Mouse (Mus musculus) neural tube, embryonic 15.5 days (tissue): Measurements from ENCODE around the gene R3hdm2. TPM values are rescaled to one million over a fixed set of nuclear protein-coding genes. Genes with fewer than 3 reads are reported as not detected.
A peak's percentile ranks its signal among the peaks of the same experiment; 100 is the strongest.

ENCODE experiments used
- ATAC-seq: fragments of 200-750 bp; cut with Nextera tagmentation; 2 replicates; pipeline ENCODE4 v1.8.0; 2017; ENCODE audit warnings: mild to moderate bottlenecking, moderate TSS enrichment, moderate library complexity; ENCODE audit not compliant: low FRiP score
- H3K27ac ChIP-seq: fragments of 300-500 bp; sonication (generic); replicated peaks from 2 replicates; pipeline ENCODE4 v1.5.1; 2015; ENCODE audit warnings: mild to moderate bottlenecking, inconsistent platforms
- H3K27me3 ChIP-seq: fragments of 300-500 bp; sonication (generic); replicated peaks from 2 replicates; pipeline ENCODE4 v1.6.1; 2015; ENCODE audit warnings: inconsistent platforms
- H3K36me3 ChIP-seq: fragments of 300-500 bp; sonication (generic); 2 replicates; pipeline ENCODE4 v1.6.1; 2015; ENCODE audit warnings: inconsistent platforms
- H3K4me1 ChIP-seq: fragments of 300-500 bp; sonication (generic); 2 replicates; pipeline ENCODE4 v1.6.1; 2015; ENCODE audit warnings: inconsistent platforms
- H3K4me2 ChIP-seq: fragments of 300-500 bp; sonication (generic); 2 replicates; pipeline ENCODE4 v1.6.1; 2015; ENCODE audit warnings: inconsistent platforms, mild to moderate bottlenecking, moderate library complexity
- H3K4me3 ChIP-seq: fragments of 300-500 bp; sonication (generic); replicated peaks from 2 replicates; pipeline ENCODE4 v1.5.1; 2015; ENCODE audit warnings: mild to moderate bottlenecking, inconsistent platforms
- H3K9ac ChIP-seq: fragments of 300-500 bp; sonication (generic); replicated peaks from 2 replicates; pipeline ENCODE4 v1.6.1; 2015; ENCODE audit warnings: mild to moderate bottlenecking, inconsistent platforms
- H3K9me3 ChIP-seq: fragments of 300-500 bp; sonication (generic); replicated peaks from 2 replicates; pipeline ENCODE4 v1.6.1; 2016; ENCODE audit warnings: inconsistent platforms
- WGBS: fragments of 180-500 bp; shearing (Covaris S2); methylation state at CpG from one replicate; pipeline ENCODE4 v1.1.7; 2015; ENCODE audit warnings: mixed read lengths; 5-methylcytosine and 5-hydroxymethylcytosine counted together
- polyA plus RNA-seq: library from polyadenylated mRNA; unstranded; fragments of >200 nt; fragmentation: Nextera tagmentation; extraction: Ambion mirVana; gene quantifications from 2 replicates; pipeline ENCODE4 v1.2.1, GENCODE M21; 2015

The R3hdm2 gene
- polyA plus RNA-seq, 1 experiment from 2014 or later: 30.7 TPM

- Histone ChIP-seq H3K27ac (peak overlapping the region; percentile 23; the same call in 1 of the 2 replicates), H3K4me3 (no peak overlapping the region), H3K4me1 (peaks cover 84% of the 10 kb centered on the region), H3K9me3 (no peaks in the 10 kb centered on the region), H3K4me2 (peak overlapping the region; percentile 69), H3K36me3 (peaks cover 10% of the 10 kb centered on the region), H3K27me3 (peaks cover 32% of the 10 kb centered on the region), H3K9ac (no peak overlapping the region)
- ATAC-seq: no peak
- 14% methylated on average over 13 of the region's 13 CpGs for WGBS
Measured at GRCm38 (mm10) chr10:127514111-127514698, 134.1 kb downstream of the R3hdm2 start.

- peak within 1 kb of the TSS; percentile 69 for H3K4me2 ChIP-seq
- 23% methylated on average over 6 of the region's 6 CpGs for WGBS
- H3K36me3 ChIP-seq: peaks cover 10% of the 10 kb centered on the region
- peak within 1 kb of the TSS; percentile 4; the same call in 1 of the 2 replicates for H3K9ac ChIP-seq
- H3K27me3 ChIP-seq: peaks cover 32% of the 10 kb centered on the region
- H3K9me3 ChIP-seq: no peaks in the 10 kb centered on the region
- ATAC-seq: no peak
- H3K4me1 ChIP-seq: peaks cover 79% of the 10 kb centered on the region
- no peak within 1 kb of the TSS for H3K4me3 ChIP-seq
- peak within 1 kb of the TSS; percentile 92 for H3K27ac ChIP-seq
Measured at GRCm38 (mm10) chr10:127514764-127515163, 134.6 kb downstream of the R3hdm2 start, which contains the start of gene Ndufa4l2. Ndufa4l2 (plus strand) TSS chr10:127514967.

GRCm38 (mm10) chr10:127515271-127515982 is 135.3 kb downstream of the R3hdm2 start:
- no peak for ATAC-seq
- Histone ChIP-seq H3K4me1 (peaks cover 75% of the 10 kb centered on the region), H3K27ac (no peak overlapping the region), H3K4me3 (no peak overlapping the region), H3K4me2 (peak overlapping the region; percentile 36), H3K27me3 (peaks cover 32% of the 10 kb centered on the region), H3K36me3 (peaks cover 13% of the 10 kb centered on the region), H3K9me3 (no peaks in the 10 kb centered on the region), H3K9ac (no peak overlapping the region)
- 30% methylated on average over 9 of the region's 9 CpGs for WGBS

GRCm38 (mm10) chr10:127515983-127516459 is 135.9 kb downstream of the R3hdm2 start:
- peak overlapping the region; percentile 36 for H3K4me2 ChIP-seq
- peaks cover 13% of the 10 kb centered on the region for H3K36me3 ChIP-seq
- no peaks in the 10 kb centered on the region for H3K9me3 ChIP-seq
- WGBS: 18% methylated on average over 8 of the region's 8 CpGs
- H3K27me3 ChIP-seq: peaks cover 32% of the 10 kb centered on the region
- H3K9ac ChIP-seq: no peak overlapping the region
- no peak overlapping the region for H3K4me3 ChIP-seq
- no peak for ATAC-seq
- peaks cover 75% of the 10 kb centered on the region for H3K4me1 ChIP-seq
- no peak overlapping the region for H3K27ac ChIP-seq

GRCm38 (mm10) chr10:127516576-127517260 is 136.6 kb downstream of the R3hdm2 start:
- Histone ChIP-seq H3K36me3 (peaks cover 13% of the 10 kb centered on the region), H3K9ac (peak overlapping the region; percentile 15; the same call in 1 of the 2 replicates), H3K27ac (no peak overlapping the region; the same call in 1 of the 2 replicates), H3K4me1 (peaks cover 75% of the 10 kb centered on the region), H3K4me2 (peak overlapping the region; percentile 36), H3K4me3 (no peak overlapping the region), H3K27me3 (peaks cover 32% of the 10 kb centered on the region), H3K9me3 (no peaks in the 10 kb centered on the region)
- 7% methylated on average over 30 of the region's 30 CpGs for WGBS
- no peak for ATAC-seq

- no peaks in the 10 kb centered on the region for H3K9me3 ChIP-seq
- WGBS: 95% methylated on average over 22 of the region's 22 CpGs
- H3K4me2 ChIP-seq: no peak overlapping the region
- no peak for ATAC-seq
- H3K27ac ChIP-seq: no peak overlapping the region
- H3K27me3 ChIP-seq: peaks cover 32% of the 10 kb centered on the region
- peaks cover 67% of the 10 kb centered on the region for H3K4me1 ChIP-seq
- H3K36me3 ChIP-seq: peaks cover 13% of the 10 kb centered on the region
- H3K4me3 ChIP-seq: no peak overlapping the region
- no peak overlapping the region for H3K9ac ChIP-seq
Measured at GRCm38 (mm10) chr10:127517941-127518340, 137.8 kb downstream of the R3hdm2 start.

- H3K9ac ChIP-seq: no peak overlapping the region
- no peaks in the 10 kb centered on the region for H3K9me3 ChIP-seq
- WGBS: 88% methylated on average over 26 of the region's 26 CpGs
- peaks cover 13% of the 10 kb centered on the region for H3K36me3 ChIP-seq
- peaks cover 30% of the 10 kb centered on the region for H3K27me3 ChIP-seq
- no peak overlapping the region for H3K4me2 ChIP-seq
- H3K4me1 ChIP-seq: peaks cover 55% of the 10 kb centered on the region
- H3K27ac ChIP-seq: no peak overlapping the region
- ATAC-seq: no peak
- H3K4me3 ChIP-seq: no peak overlapping the region
Measured at GRCm38 (mm10) chr10:127519041-127519701, 139.0 kb downstream of the R3hdm2 start.

- no peak for ATAC-seq
- Histone ChIP-seq H3K36me3 (peaks cover 13% of the 10 kb centered on the region), H3K9me3 (no peaks in the 10 kb centered on the region), H3K4me3 (no peak overlapping the region), H3K9ac (no peak overlapping the region), H3K27me3 (peaks cover 24% of the 10 kb centered on the region), H3K4me1 (peaks cover 56% of the 10 kb centered on the region), H3K27ac (no peak overlapping the region), H3K4me2 (no peak overlapping the region)
- 95% methylated on average over 37 of the region's 37 CpGs for WGBS
Measured at GRCm38 (mm10) chr10:127519903-127520713, 140.0 kb downstream of the R3hdm2 start.

- WGBS: 84% methylated on average over 20 of the region's 20 CpGs
- Histone ChIP-seq H3K36me3 (peaks cover 13% of the 10 kb centered on the region), H3K4me2 (peak overlapping the region; percentile 92), H3K27me3 (peaks cover 21% of the 10 kb centered on the region), H3K27ac (no peak overlapping the region), H3K9me3 (no peaks in the 10 kb centered on the region), H3K4me1 (peaks cover 56% of the 10 kb centered on the region), H3K9ac (peak overlapping the region; percentile 54), H3K4me3 (no peak overlapping the region)
- no peak for ATAC-seq
Measured at GRCm38 (mm10) chr10:127520714-127521357, 140.7 kb downstream of the R3hdm2 start.

GRCm38 (mm10) chr10:127521611-127522080 is 141.5 kb downstream of the R3hdm2 start:
- peaks cover 13% of the 10 kb centered on the region for H3K36me3 ChIP-seq
- ATAC-seq: no peak
- 13% methylated on average over 12 of the region's 12 CpGs for WGBS

More at GRCm38 (mm10) chr10:127521611-127522080, 141.5 kb downstream of the R3hdm2 start:
- H3K4me2 ChIP-seq: peak overlapping the region; percentile 92
- peak overlapping the region; percentile 61 for H3K4me3 ChIP-seq
- peaks cover 15% of the 10 kb centered on the region for H3K27me3 ChIP-seq
- peak overlapping the region; percentile 54 for H3K9ac ChIP-seq
- H3K9me3 ChIP-seq: no peaks in the 10 kb centered on the region
- peaks cover 56% of the 10 kb centered on the region for H3K4me1 ChIP-seq
- peak overlapping the region; percentile 54 for H3K27ac ChIP-seq
